Mouse (Mus musculus): ENCODE measurements around the gene Sprr2a1. TPM values are rescaled to one million over a fixed set of nuclear protein-coding genes. Genes with fewer than 3 reads are reported as not detected.

Sprr2a1 gene
- 0.02 TPM in 1 of 2 replicates, not detected in the other for polyA plus RNA-seq (2012; rRNA removed)

GRCm38 (mm10) chr3:92215569-92215968 lies at the start of gene Sprr2a1, which contains the start of gene Sprr2a2:
TSS of gene Sprr2a1 (plus strand) at chr3:92215799.
TSS of gene Sprr2a2 (plus strand) at chr3:92215920.

Other genes starting within 250 kb of the Sprr2a1 start
- gene Pglyrp3, start 201.2 kb upstream of the Sprr2a1 start, polyA plus RNA-seq (2012; rRNA removed): not detected in 2 replicates
- 1.6 and 2.8 TPM in 2 replicates for gene Lor, start 132.7 kb upstream of the Sprr2a1 start, polyA plus RNA-seq (2012; rRNA removed)
- gene Prr9, start 91.9 kb upstream of the Sprr2a1 start, polyA plus RNA-seq (2012; rRNA removed): not detected in 2 replicates
- gene Lelp1, start 73.1 kb upstream of the Sprr2a1 start, polyA plus RNA-seq (2012; rRNA removed): not detected in 2 replicates
- 1.4 and 1.5 TPM in 2 replicates for gene Sprr2a2, start 121 bp downstream of the Sprr2a1 start, polyA plus RNA-seq (2012; rRNA removed)
- not detected in 2 replicates for gene Sprr2a3, start 69.6 kb downstream of the Sprr2a1 start, polyA plus RNA-seq (2012; rRNA removed)
- not detected in 2 replicates for gene Sprr2b, start 100.8 kb downstream of the Sprr2a1 start, polyA plus RNA-seq (2012; rRNA removed)
- not detected in 2 replicates for gene Sprr2d, start 123.3 kb downstream of the Sprr2a1 start, polyA plus RNA-seq (2012; rRNA removed)
- not detected in 2 replicates for gene Sprr2e, start 136.3 kb downstream of the Sprr2a1 start, polyA plus RNA-seq (2012; rRNA removed)
- gene Sprr2f, start 149.4 kb downstream of the Sprr2a1 start, polyA plus RNA-seq (2012; rRNA removed): not detected in 2 replicates
- gene Sprr2h, start 169.9 kb downstream of the Sprr2a1 start, polyA plus RNA-seq (2012; rRNA removed): not detected in 2 replicates
- not detected in 2 replicates for gene Sprr2i, start 192.2 kb downstream of the Sprr2a1 start, polyA plus RNA-seq (2012; rRNA removed)
- gene Sprr2j-ps, start 202.3 kb downstream of the Sprr2a1 start, polyA plus RNA-seq (2012; rRNA removed): not detected in 2 replicates
- gene Gm9774, start 213.6 kb downstream of the Sprr2a1 start, polyA plus RNA-seq (2012; rRNA removed): 2.8 and 5.1 TPM in 2 replicates
- gene Sprr2k, start 216.8 kb downstream of the Sprr2a1 start, polyA plus RNA-seq (2012; rRNA removed): not detected in 2 replicates
- not detected in 2 replicates for gene Sprr1b, start 223.0 kb downstream of the Sprr2a1 start, polyA plus RNA-seq (2012; rRNA removed)
- not detected in 2 replicates for gene Sprr3, start 242.9 kb downstream of the Sprr2a1 start, polyA plus RNA-seq (2012; rRNA removed)